Mouse (Mus musculus) MEL (cell line): ENCODE results near the gene Mtx1.

Experiments used
- CTCF ChIP-seq, 3 experiments: IDR thresholded peaks in 2 of 3; conservative IDR thresholded peaks in 1 of 3; 2 replicates each; pipeline ENCODE4 v1.5.1; 2011 to 2012; ENCODE audit warnings: low read length in 3 of 3, low read depth in 2 of 3, mild to moderate bottlenecking in 2 of 3, improper control_type of control experiment in 1 of 3, inconsistent platforms in 1 of 3, mixed read lengths in 1 of 3, moderate library complexity in 1 of 3; ENCODE audit not compliant: control insufficient read depth in 1 of 3, insufficient read depth in 1 of 3, poor library complexity in 1 of 3, severe bottlenecking in 1 of 3
- MAZ ChIP-seq: IDR thresholded peaks from 2 replicates; pipeline ENCODE4 v1.6.1; 2012; ENCODE audit warnings: low read depth, mild to moderate bottlenecking, inconsistent platforms, low read length, improper control_type of control experiment
- RCOR1 ChIP-seq: IDR thresholded peaks from 2 replicates; pipeline ENCODE4 v1.6.1; 2012; ENCODE audit warnings: low read depth, mild to moderate bottlenecking, inconsistent platforms, low read length, improper control_type of control experiment
- ZNF384 ChIP-seq: IDR thresholded peaks from 2 replicates; pipeline ENCODE4 v1.6.1; 2012; ENCODE audit warnings: low read depth, mild to moderate bottlenecking, inconsistent platforms, low read length, improper control_type of control experiment

- TF ChIP-seq CTCF (IDR thresholded peaks at IDR 0.05 in 2 of 3, conservative IDR thresholded peaks at IDR 0.05 in 1 of 3; ENCODE audit: control insufficient read depth in 1 of 3, insufficient read depth in 1 of 3, low read depth in 2 of 3, low read length in 3 of 3, poor library complexity in 1 of 3, severe bottlenecking in 1 of 3), result no peak
- TF ChIP-seq RCOR1, result peak; percentile 65; the same call in 1 of the 2 replicates
- peak; percentile 36; the same call in 1 of the 2 replicates for TF ChIP-seq ZNF384
- TF ChIP-seq MAZ, result no peak
Observed at GRCm38 (mm10) chr3:89190436-89190835, 36.5 kb downstream of the Mtx1 start.
